Mouse (Mus musculus): ENCODE results near the gene Kat2b. TPM values are rescaled to one million over a fixed set of nuclear protein-coding genes. Genes with fewer than 3 reads are reported as not detected.
"Not testable (repeated sequence)": the region's sequence is repeated elsewhere in the genome, so short reads cannot be mapped to it uniquely, and the experiment has no call there.

The Kat2b gene
- total and polyA plus RNA-seq, 2 experiments from 2014 or later, result 2.4 to 20.9 TPM

DNA sequence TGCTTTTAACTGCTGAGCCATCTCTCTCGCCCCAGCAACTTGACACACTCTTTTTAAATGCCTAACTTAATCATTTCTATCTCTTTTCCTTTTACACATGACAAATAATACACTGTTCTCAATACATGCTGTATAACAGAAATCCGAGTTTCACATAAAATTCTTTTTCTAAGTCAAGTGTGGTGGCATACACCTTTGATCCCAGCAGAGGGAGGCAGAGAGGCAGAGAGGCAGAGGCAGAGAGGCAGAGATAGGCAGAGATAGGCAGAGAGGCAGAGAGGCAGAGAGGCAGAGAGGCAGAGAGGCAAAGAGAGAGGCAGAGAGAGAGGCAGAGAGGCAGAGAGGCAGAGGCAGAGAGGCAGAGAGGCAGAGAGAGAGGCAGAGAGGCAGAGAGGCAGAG, 90.7 kb downstream of the Kat2b start:
- not testable (repeated sequence) for H3K4me1 ChIP-seq (ENCODE audit: insufficient read depth); H3K9ac ChIP-seq; H3K4me3 ChIP-seq (ENCODE audit: low read depth, low read length); H3K4me2 ChIP-seq (ENCODE audit: low read depth); ATAC-seq; H3K9me3 ChIP-seq (ENCODE audit: low read length); H3K27ac ChIP-seq (ENCODE audit: low read depth, low read length); H3K27me3 ChIP-seq (ENCODE audit: insufficient read depth, low read length); DNase-seq
- peak; percentile 60 for TF ChIP-seq CTCF (IDR thresholded peaks at IDR 0.05; ENCODE audit: low read depth)
- 70% methylated on average over 2 of the region's 2 CpGs for WGBS
- peaks cover 28% of the 10 kb centered on the region; the same call in 1 of the 2 replicates for H3K36me3 ChIP-seq (ENCODE audit: insufficient read depth)

DNA sequence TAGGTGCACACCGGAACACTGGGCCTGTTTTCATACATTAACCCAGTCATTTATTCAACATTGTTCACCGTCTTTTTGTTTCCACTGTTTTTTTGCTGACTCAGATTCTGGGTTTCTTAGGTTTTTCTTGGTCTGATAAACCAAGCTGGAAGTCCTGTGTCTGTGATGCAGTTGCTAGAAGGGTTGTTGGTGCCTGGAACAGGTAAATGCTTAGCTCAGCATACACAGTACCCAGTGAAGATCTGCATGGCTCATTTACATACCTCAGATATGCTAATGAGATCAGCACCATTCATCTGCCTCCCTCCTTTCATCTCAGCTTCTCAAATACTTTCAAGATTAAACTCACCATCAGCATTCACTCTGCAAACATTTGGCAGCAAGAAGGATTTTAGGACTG, 92.0 kb downstream of the Kat2b start:
- Histone ChIP-seq H3K9me3 (ENCODE audit: low read length) (no peaks in the 10 kb centered on the region), H3K36me3 (ENCODE audit: insufficient read depth) (peaks cover 23% of the 10 kb centered on the region; the same call in 1 of the 2 replicates), H3K27ac (ENCODE audit: low read depth, low read length) (no peak overlapping the region), H3K4me2 (ENCODE audit: low read depth) (no peak overlapping the region), H3K4me3 (ENCODE audit: low read depth, low read length) (no peak overlapping the region), H3K27me3 (ENCODE audit: insufficient read depth, low read length) (no peaks in the 10 kb centered on the region), H3K9ac (no peak overlapping the region), H3K4me1 (ENCODE audit: insufficient read depth) (no peaks in the 10 kb centered on the region)
- TF ChIP-seq CTCF (IDR thresholded peaks at IDR 0.05; ENCODE audit: low read depth), result no peak
- WGBS, result 38% methylated on average over 2 of the region's 2 CpGs
- DNase-seq, result no peak
- ATAC-seq, result no peak

DNA sequence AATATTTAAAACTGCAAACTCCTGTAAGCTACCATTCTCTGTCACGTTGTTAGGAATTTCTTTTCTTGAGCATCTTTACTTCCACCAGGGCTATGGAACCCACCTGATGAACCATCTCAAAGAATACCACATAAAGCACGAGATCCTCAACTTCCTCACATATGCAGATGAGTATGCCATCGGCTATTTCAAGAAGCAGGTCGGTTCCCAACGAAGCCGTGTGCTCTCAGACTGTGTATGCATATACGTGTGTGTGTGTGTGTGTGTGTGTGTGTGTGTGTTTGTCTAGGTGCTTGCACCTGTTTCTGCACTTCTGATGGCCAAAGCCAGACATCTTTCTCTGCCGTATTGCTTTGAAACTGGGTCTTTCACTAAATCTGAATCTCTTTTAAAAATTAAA, 92.6 kb downstream of the Kat2b start:
- no peak overlapping the region for H3K4me3 ChIP-seq (ENCODE audit: low read depth, low read length)
- 39% methylated on average over 8 of the region's 8 CpGs for WGBS
- DNase-seq, result no peak
- peaks cover 20% of the 10 kb centered on the region; the same call in 1 of the 2 replicates for H3K36me3 ChIP-seq (ENCODE audit: insufficient read depth)
- H3K27ac ChIP-seq (ENCODE audit: low read depth, low read length), result no peak overlapping the region
- H3K9me3 ChIP-seq (ENCODE audit: low read length), result no peaks in the 10 kb centered on the region
- H3K9ac ChIP-seq, result no peak overlapping the region
- no peak for TF ChIP-seq CTCF (IDR thresholded peaks at IDR 0.05; ENCODE audit: low read depth)
- ATAC-seq, result no peak
- no peaks in the 10 kb centered on the region for H3K4me1 ChIP-seq (ENCODE audit: insufficient read depth)
- no peaks in the 10 kb centered on the region for H3K27me3 ChIP-seq (ENCODE audit: insufficient read depth, low read length)
- no peak overlapping the region for H3K4me2 ChIP-seq (ENCODE audit: low read depth)

DNA sequence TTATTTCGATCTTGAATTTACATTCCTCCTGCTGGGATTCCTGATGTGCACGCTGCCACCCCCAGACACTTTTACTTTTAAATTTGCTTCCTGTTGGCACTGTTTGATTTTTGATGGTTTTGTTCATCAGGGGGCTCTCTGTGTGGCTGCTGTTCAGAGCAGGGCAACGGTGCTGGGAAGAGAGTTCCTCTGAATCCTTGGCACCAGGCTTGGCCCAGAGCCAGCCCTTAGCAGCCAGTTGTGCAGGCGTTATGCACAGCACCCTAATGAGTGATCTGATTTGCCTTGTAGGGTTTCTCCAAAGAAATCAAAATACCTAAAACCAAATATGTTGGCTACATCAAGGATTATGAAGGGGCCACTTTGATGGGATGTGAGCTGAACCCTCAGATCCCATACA, 93.1 kb downstream of the Kat2b start:
- no peak overlapping the region for H3K4me2 ChIP-seq (ENCODE audit: low read depth)
- WGBS, result 14% methylated on average over 4 of the region's 4 CpGs
- H3K27me3 ChIP-seq (ENCODE audit: insufficient read depth, low read length), result no peaks in the 10 kb centered on the region
- no peak overlapping the region for H3K9ac ChIP-seq
- H3K36me3 ChIP-seq (ENCODE audit: insufficient read depth), result 0 out of 2 replicates have a peak, but pooled peaks cover 15% of the 10 kb centered on the region
- TF ChIP-seq CTCF (IDR thresholded peaks at IDR 0.05; ENCODE audit: low read depth), result no peak
- H3K27ac ChIP-seq (ENCODE audit: low read depth, low read length), result no peak overlapping the region
- H3K4me1 ChIP-seq (ENCODE audit: insufficient read depth), result no peaks in the 10 kb centered on the region
- peak; percentile 55 for DNase-seq
- no peaks in the 10 kb centered on the region for H3K9me3 ChIP-seq (ENCODE audit: low read length)
- H3K4me3 ChIP-seq (ENCODE audit: low read depth, low read length), result no peak overlapping the region
- ATAC-seq, result peak; percentile 75

DNA sequence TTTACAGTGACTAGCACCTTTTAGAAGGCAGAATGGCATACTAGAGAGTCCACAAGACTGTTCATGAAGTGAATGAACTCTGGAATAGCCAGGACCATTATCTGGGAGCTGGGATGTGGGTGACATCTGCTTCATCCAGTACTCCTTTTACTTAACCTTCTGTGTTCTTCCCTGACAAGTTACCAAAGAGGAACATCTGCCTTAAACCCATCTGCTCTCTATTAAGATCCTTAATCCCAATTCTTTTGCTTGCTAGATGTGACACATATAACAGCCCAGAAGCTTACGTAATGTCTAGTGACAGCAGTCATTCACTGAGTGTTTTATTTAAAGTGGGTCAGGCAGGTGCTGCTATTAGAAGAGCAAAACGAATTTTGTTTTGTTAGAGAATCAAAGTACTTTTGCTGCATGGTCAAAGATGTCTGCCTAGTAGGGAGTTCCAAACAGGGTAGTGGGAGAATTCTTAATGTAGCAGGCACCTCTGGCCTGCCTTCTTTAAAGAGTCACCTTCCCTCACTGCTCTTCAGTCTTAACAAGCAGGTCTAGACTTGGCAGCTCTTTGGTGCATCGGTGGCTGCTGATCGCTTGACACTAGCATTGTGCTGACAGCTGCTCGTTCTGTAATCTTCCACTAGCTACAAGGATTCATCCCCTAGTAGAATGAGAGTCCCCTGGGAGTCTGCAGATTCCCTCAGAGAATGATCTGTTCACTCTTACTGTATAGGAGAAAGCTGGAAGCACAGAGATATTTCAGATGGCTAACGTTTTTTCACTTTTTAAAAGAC, 94.6 kb downstream of the Kat2b start:
- H3K27ac ChIP-seq (ENCODE audit: low read depth, low read length), result no peak overlapping the region
- peak; percentile 8; the same call in 1 of the 2 replicates for ATAC-seq

DNA sequence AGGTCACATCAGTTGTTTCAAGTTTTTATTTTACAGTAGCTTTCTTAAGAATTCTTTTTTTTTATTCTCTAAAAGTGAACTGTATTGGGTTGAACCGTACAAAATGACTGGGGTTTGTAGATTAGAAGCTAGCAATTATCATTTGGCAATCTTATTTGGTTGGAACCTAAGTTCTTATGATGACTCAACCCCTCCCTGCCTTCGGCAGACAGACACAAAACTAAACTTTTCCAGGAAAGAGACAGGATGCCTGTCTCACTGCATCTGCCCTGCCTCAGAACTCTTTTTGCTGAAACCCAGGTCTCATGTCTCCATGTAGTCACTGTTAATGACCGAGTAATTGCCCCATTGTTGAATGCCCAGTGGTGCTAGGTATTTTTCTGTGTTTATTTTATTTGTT, 97.6 kb downstream of the Kat2b start:
- no peaks in the 10 kb centered on the region for H3K27me3 ChIP-seq (ENCODE audit: insufficient read depth, low read length)
- no peak overlapping the region for H3K4me3 ChIP-seq (ENCODE audit: low read depth, low read length)
- no peaks in the 10 kb centered on the region for H3K9me3 ChIP-seq (ENCODE audit: low read length)
- peaks cover 13% of the 10 kb centered on the region for H3K36me3 ChIP-seq (ENCODE audit: insufficient read depth)
- TF ChIP-seq CTCF (IDR thresholded peaks at IDR 0.05; ENCODE audit: low read depth), result no peak
- no peak overlapping the region for H3K9ac ChIP-seq
- DNase-seq (no peak), ATAC-seq (no peak)
- no peaks in the 10 kb centered on the region for H3K4me1 ChIP-seq (ENCODE audit: insufficient read depth)
- no peak overlapping the region for H3K27ac ChIP-seq (ENCODE audit: low read depth, low read length)
- WGBS, result 75% methylated on average over 3 of the region's 3 CpGs
- H3K4me2 ChIP-seq (ENCODE audit: low read depth), result no peak overlapping the region

More for the DNA sequence above, 94.6 kb downstream of the Kat2b start:
- H3K4me3 ChIP-seq (ENCODE audit: low read depth, low read length), result no peak overlapping the region
- H3K4me1 ChIP-seq (ENCODE audit: insufficient read depth), result no peaks in the 10 kb centered on the region
- 54% methylated on average over 6 of the region's 6 CpGs for WGBS
- no peak for TF ChIP-seq CTCF (IDR thresholded peaks at IDR 0.05; ENCODE audit: low read depth)
- H3K36me3 ChIP-seq (ENCODE audit: insufficient read depth), result peaks cover 8% of the 10 kb centered on the region
- no peak for DNase-seq
- H3K9me3 ChIP-seq (ENCODE audit: low read length), result no peaks in the 10 kb centered on the region
- H3K27me3 ChIP-seq (ENCODE audit: insufficient read depth, low read length), result no peaks in the 10 kb centered on the region
- H3K4me2 ChIP-seq (ENCODE audit: low read depth), result no peak overlapping the region
- H3K9ac ChIP-seq, result no peak overlapping the region

DNA sequence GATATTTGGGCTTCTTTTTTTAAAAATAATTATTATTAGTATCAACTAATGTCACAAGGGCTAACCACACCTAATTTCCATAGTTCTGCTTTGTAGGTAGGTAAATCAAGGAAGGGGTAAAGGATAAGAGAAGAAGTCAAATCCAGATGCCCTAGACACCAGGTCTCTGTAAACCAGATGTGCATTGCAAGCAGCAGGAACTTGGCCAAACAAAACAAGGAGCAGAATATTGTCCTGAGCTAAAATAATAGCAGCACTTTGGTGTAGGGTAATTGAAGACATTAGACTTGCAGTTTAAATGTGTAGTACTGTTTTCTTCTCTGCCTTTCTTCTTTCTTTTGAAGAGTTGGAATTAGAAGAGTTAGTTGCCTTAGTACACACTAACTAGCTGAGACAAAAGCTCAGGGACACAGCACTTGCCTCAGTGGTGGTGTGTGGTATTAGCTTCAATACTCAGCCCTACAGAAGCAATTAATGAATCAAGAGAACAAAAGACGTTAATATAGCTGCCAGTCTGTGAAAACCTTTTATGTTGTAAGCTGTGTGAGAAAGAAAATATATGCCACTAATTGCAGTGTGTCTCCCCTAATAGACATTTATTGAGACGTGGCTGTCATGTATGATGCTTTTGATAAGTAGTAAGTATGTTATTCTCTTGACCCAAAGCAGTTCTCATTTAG, 98.2 kb downstream of the Kat2b start:
- no peaks in the 10 kb centered on the region for H3K27me3 ChIP-seq (ENCODE audit: insufficient read depth, low read length)
- 19% methylated on average over 2 of the region's 2 CpGs for WGBS
- H3K27ac ChIP-seq (ENCODE audit: low read depth, low read length), result no peak overlapping the region
- no peak overlapping the region for H3K4me3 ChIP-seq (ENCODE audit: low read depth, low read length)
- ATAC-seq (peak; percentile 36; the same call in 1 of the 2 replicates), DNase-seq (no peak)
- H3K9me3 ChIP-seq (ENCODE audit: low read length), result no peaks in the 10 kb centered on the region
- no peak overlapping the region for H3K4me2 ChIP-seq (ENCODE audit: low read depth)
- H3K4me1 ChIP-seq (ENCODE audit: insufficient read depth), result no peaks in the 10 kb centered on the region
- peaks cover 16% of the 10 kb centered on the region for H3K36me3 ChIP-seq (ENCODE audit: insufficient read depth)
- H3K9ac ChIP-seq, result no peak overlapping the region
- no peak for TF ChIP-seq CTCF (IDR thresholded peaks at IDR 0.05; ENCODE audit: low read depth)

Data from forebrain, postnatal 0 days (tissue).